Mouse (Mus musculus) kidney, adult 2 months (tissue): ENCODE data around the gene Slc37a3. TPM values are rescaled to one million over a fixed set of nuclear protein-coding genes. Genes with fewer than 3 reads are reported as not detected.
"Not testable (repeated sequence)": the region's sequence is repeated elsewhere in the genome, so short reads cannot be mapped to it uniquely, and the experiment has no call there.

Source experiments
- DNase-seq: peaks from one replicate; pipeline ENCODE4 v3.0.0; 2021
- H3K27ac ChIP-seq: fragments of 200-500 bp; 2 replicates; pipeline ENCODE4 v1.5.1; 2012; ENCODE audit warnings: low read depth, low read length, control low read depth, inconsistent platforms; ENCODE audit not compliant: insufficient read depth
- H3K27me3 ChIP-seq: fragments of 200-500 bp; replicated peaks from 2 replicates; pipeline ENCODE4 v1.6.1; 2012; ENCODE audit warnings: mild to moderate bottlenecking, moderate library complexity, low read length, inconsistent platforms; ENCODE audit not compliant: control insufficient read depth, insufficient read depth
- H3K36me3 ChIP-seq: fragments of 200-500 bp; 2 replicates; pipeline ENCODE4 v1.6.1; 2012; ENCODE audit warnings: mild to moderate bottlenecking, moderate library complexity, low read length, inconsistent platforms; ENCODE audit not compliant: control insufficient read depth, insufficient read depth
- H3K4me1 ChIP-seq: fragments of 200-500 bp; 2 replicates; pipeline ENCODE4 v1.6.1; 2011; ENCODE audit warnings: low read length; ENCODE audit not compliant: control insufficient read depth, insufficient read depth
- H3K4me3 ChIP-seq: fragments of 200-500 bp; 2 replicates; pipeline ENCODE4 v1.5.1; 2011; ENCODE audit warnings: mild to moderate bottlenecking, low read depth, low read length, control low read depth; ENCODE audit not compliant: insufficient read depth
- CTCF ChIP-seq: fragments of 200-500 bp; conservative IDR thresholded peaks from 2 replicates; pipeline ENCODE4 v1.5.1; 2011; ENCODE audit warnings: low read depth, mild to moderate bottlenecking, control low read depth, low read length, moderate library complexity, mixed read lengths; ENCODE audit not compliant: insufficient read depth, insufficient read length
- POLR2A ChIP-seq: fragments of 200-500 bp; IDR thresholded peaks from one replicate; pipeline ENCODE4 v1.6.1; 2011; ENCODE audit warnings: low read depth, low read length, control low read depth
- WGBS: fragments of 180-500 bp; shearing (Covaris S2); methylation state at CpG from one replicate; pipeline ENCODE4 v1.1.7; 2018; 5-methylcytosine and 5-hydroxymethylcytosine counted together
- polyA plus RNA-seq: library from polyadenylated mRNA; depleted of rRNA; stranded (reverse); fragments of >200 nt; gene quantifications from 2 replicates; pipeline ENCODE4 v1.2.3, GENCODE M21; 2012

The Slc37a3 gene
- polyA plus RNA-seq, 1 experiment = 28.7 TPM

- no peak for TF ChIP-seq CTCF
- TF ChIP-seq POLR2A = no peak
- WGBS = 93% methylated on average over 2 of the region's 2 CpGs
- Histone ChIP-seq H3K36me3 (no peaks in the 10 kb centered on the region), H3K27me3 (no peaks in the 10 kb centered on the region), H3K4me1 (no peaks in the 10 kb centered on the region), H3K4me3 (no peak overlapping the region), H3K27ac (no peak overlapping the region)
- no peak for DNase-seq
Observed at GRCm38 (mm10) chr6:39362684-39363083, 14.8 kb downstream of the Slc37a3 start.

GRCm38 (mm10) chr6:39359207-39359606 lies 18.3 kb downstream of the Slc37a3 start:
- H3K36me3 ChIP-seq, H3K4me1 ChIP-seq, H3K4me3 ChIP-seq, H3K27me3 ChIP-seq, H3K27ac ChIP-seq, DNase-seq: not testable (repeated sequence)
- WGBS = 95% methylated on average over 9 of the region's 9 CpGs

GRCm38 (mm10) chr6:39348946-39349345 lies 28.5 kb downstream of the Slc37a3 start:
- no peaks in the 10 kb centered on the region for H3K4me1 ChIP-seq
- TF ChIP-seq CTCF (no peak), POLR2A (no peak)
- no peaks in the 10 kb centered on the region for H3K27me3 ChIP-seq
- WGBS = 91% methylated on average over 6 of the region's 6 CpGs
- DNase-seq = no peak
- H3K27ac ChIP-seq = no peak overlapping the region
- H3K36me3 ChIP-seq = no peaks in the 10 kb centered on the region
- no peak overlapping the region for H3K4me3 ChIP-seq

GRCm38 (mm10) chr6:39347880-39348814 lies 29.3 kb downstream of the Slc37a3 start:
- DNase-seq = peak; percentile 17
- TF ChIP-seq POLR2A = no peak
- no peak for TF ChIP-seq CTCF
- Histone ChIP-seq H3K4me1 (no peaks in the 10 kb centered on the region), H3K27me3 (no peaks in the 10 kb centered on the region), H3K27ac (no peak overlapping the region), H3K4me3 (no peak overlapping the region), H3K36me3 (no peaks in the 10 kb centered on the region)
- 56% methylated on average over 4 of the region's 4 CpGs for WGBS

- Histone ChIP-seq H3K27ac (no peak overlapping the region), H3K4me1 (no peaks in the 10 kb centered on the region), H3K27me3 (no peaks in the 10 kb centered on the region), H3K4me3 (no peak overlapping the region), H3K36me3 (no peaks in the 10 kb centered on the region)
- TF ChIP-seq CTCF (no peak), POLR2A (no peak)
- DNase-seq = no peak
- 55% methylated on average over 15 of the region's 15 CpGs for WGBS
Observed at GRCm38 (mm10) chr6:39346991-39347501, 30.4 kb downstream of the Slc37a3 start.

- H3K36me3 ChIP-seq = no peaks in the 10 kb centered on the region
- no peak for TF ChIP-seq CTCF
- TF ChIP-seq POLR2A = no peak
- WGBS = 88% methylated on average over 7 of the region's 7 CpGs
Observed at GRCm38 (mm10) chr6:39345430-39345829, 32.0 kb downstream of the Slc37a3 start.

GRCm38 (mm10) chr6:39344020-39344419 lies 33.5 kb downstream of the Slc37a3 start:
- H3K36me3 ChIP-seq = no peaks in the 10 kb centered on the region
- TF ChIP-seq CTCF (peak; percentile 99), POLR2A (no peak)

More at GRCm38 (mm10) chr6:39345430-39345829, 32.0 kb downstream of the Slc37a3 start:
- H3K27me3 ChIP-seq = no peaks in the 10 kb centered on the region
- no peaks in the 10 kb centered on the region for H3K4me1 ChIP-seq
- DNase-seq = no peak
- H3K27ac ChIP-seq = no peak overlapping the region
- H3K4me3 ChIP-seq = no peak overlapping the region

More at GRCm38 (mm10) chr6:39344020-39344419, 33.5 kb downstream of the Slc37a3 start:
- Histone ChIP-seq H3K4me1 (no peaks in the 10 kb centered on the region), H3K4me3 (no peak overlapping the region), H3K27me3 (no peaks in the 10 kb centered on the region), H3K27ac (no peak overlapping the region)
- 22% methylated on average over 12 of the region's 12 CpGs for WGBS
- DNase-seq = peak; percentile 83
